Mouse (Mus musculus) ES-Bruce4 (cell line): ENCODE data around the gene Fam71e2.

ENCODE experiments used
- CTCF ChIP-seq: IDR thresholded peaks from one replicate; pipeline ENCODE4 v1.8.1; 2011; ENCODE audit warnings: low read depth, low read length
- EP300 ChIP-seq: IDR thresholded peaks from 2 replicates; pipeline ENCODE4 v1.6.1; 2011; ENCODE audit warnings: low read depth, low read length; ENCODE audit not compliant: insufficient read depth
- POLR2A ChIP-seq: IDR thresholded peaks from one replicate; pipeline ENCODE4 v1.8.1; 2011; ENCODE audit warnings: low read length; ENCODE audit not compliant: insufficient read depth

DNA sequence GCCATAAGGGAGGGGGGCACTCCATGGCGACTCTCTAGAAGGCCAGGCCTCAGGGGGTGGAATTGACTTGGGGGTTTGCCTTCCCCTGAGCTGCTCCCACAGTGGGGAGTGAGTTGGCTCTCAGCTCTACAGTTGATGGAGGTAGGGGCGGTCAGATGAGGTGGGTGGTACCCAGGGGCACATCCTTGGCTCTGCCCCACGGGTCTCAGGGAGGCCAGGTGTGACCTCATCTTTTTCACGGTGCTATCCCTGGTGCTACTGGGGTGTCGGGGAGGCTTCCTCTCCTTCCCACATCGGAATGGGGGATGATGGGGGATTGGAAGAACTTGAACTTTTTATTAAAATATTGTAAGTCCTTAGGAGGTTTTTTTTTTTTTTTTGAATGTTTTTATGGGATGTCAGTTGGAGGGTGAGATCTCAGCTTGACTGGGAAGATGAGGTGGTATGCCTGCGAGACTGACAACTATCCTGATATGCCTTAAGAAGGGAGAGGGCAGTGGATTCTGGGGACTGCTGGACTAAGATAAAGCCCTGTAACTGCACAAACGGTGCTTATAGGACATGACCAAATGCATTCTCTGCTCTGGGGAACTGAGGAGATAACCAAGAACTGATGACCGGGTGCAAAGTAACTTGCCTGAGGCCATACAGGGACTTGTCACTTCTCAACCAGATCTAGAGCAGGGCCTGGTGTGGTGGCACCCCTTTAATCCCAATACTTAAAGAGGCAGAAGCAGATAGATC, 23.8 kb downstream of the Fam71e2 start:
- TF ChIP-seq EP300: no peak
- no peak for TF ChIP-seq CTCF
- no peak for TF ChIP-seq POLR2A
